Mouse (Mus musculus): ENCODE data around the gene Ggt5.

Gene Ggt5

GRCm38 (mm10) chr10:75626991-75627390, 37.9 kb downstream of the Ggt5 start:
- DNase-seq (ENCODE audit: extremely low spot score) = no peak

- DNase-seq (ENCODE audit: extremely low spot score) = no peak
Measured at GRCm38 (mm10) chr10:75627490-75627889, 38.4 kb downstream of the Ggt5 start.

GRCm38 (mm10) chr10:75632633-75633032, 43.5 kb downstream of the Ggt5 start:
- DNase-seq (ENCODE audit: extremely low spot score) = no peak

- no peak for DNase-seq (ENCODE audit: extremely low spot score)
Measured at GRCm38 (mm10) chr10:75633048-75633447, 43.9 kb downstream of the Ggt5 start.

GRCm38 (mm10) chr10:75633576-75634139, 44.5 kb downstream of the Ggt5 start:
- no peak for DNase-seq (ENCODE audit: extremely low spot score)

GRCm38 (mm10) chr10:75634610-75635009, 45.5 kb downstream of the Ggt5 start:
- DNase-seq (ENCODE audit: extremely low spot score) = no peak

GRCm38 (mm10) chr10:75635019-75635692, 46.0 kb downstream of the Ggt5 start:
- DNase-seq (ENCODE audit: extremely low spot score) = no peak

GRCm38 (mm10) chr10:75635693-75636055, 46.5 kb downstream of the Ggt5 start:
- peak; percentile 84 for DNase-seq (ENCODE audit: extremely low spot score)

GRCm38 (mm10) chr10:75636084-75636786, 47.1 kb downstream of the Ggt5 start:
- DNase-seq (ENCODE audit: extremely low spot score) = no peak

- DNase-seq (ENCODE audit: extremely low spot score) = no peak
Measured at GRCm38 (mm10) chr10:75637711-75638110, 48.6 kb downstream of the Ggt5 start.

- DNase-seq (ENCODE audit: extremely low spot score) = no peak
Measured at GRCm38 (mm10) chr10:75641721-75642222, 52.6 kb downstream of the Ggt5 start.

GRCm38 (mm10) chr10:75642436-75642835, 53.3 kb downstream of the Ggt5 start:
- DNase-seq (ENCODE audit: extremely low spot score) = no peak

GRCm38 (mm10) chr10:75642891-75643290, 53.8 kb downstream of the Ggt5 start:
- DNase-seq (ENCODE audit: extremely low spot score) = no peak

- peak; percentile 75 for DNase-seq (ENCODE audit: extremely low spot score)
Measured at GRCm38 (mm10) chr10:75643741-75644343, 54.7 kb downstream of the Ggt5 start, which contains the start of gene Susd2. Gene Susd2, minus strand, starts transcription at chr10:75644008.

GRCm38 (mm10) chr10:75645616-75646015, 56.5 kb downstream of the Ggt5 start:
- DNase-seq (ENCODE audit: extremely low spot score) = no peak

- no peak for DNase-seq (ENCODE audit: extremely low spot score)
Measured at GRCm38 (mm10) chr10:75646406-75646805, 57.3 kb downstream of the Ggt5 start.

GRCm38 (mm10) chr10:75647362-75647761, 58.2 kb downstream of the Ggt5 start:
- no peak for DNase-seq (ENCODE audit: extremely low spot score)

- DNase-seq (ENCODE audit: extremely low spot score) = no peak
Measured at GRCm38 (mm10) chr10:75648091-75648490, 59.0 kb downstream of the Ggt5 start.

- DNase-seq (ENCODE audit: extremely low spot score) = no peak
Measured at GRCm38 (mm10) chr10:75649001-75649400, 59.9 kb downstream of the Ggt5 start.

GRCm38 (mm10) chr10:75649406-75649995, 60.4 kb downstream of the Ggt5 start:
- DNase-seq (ENCODE audit: extremely low spot score) = no peak

- DNase-seq (ENCODE audit: extremely low spot score) = no peak
Measured at GRCm38 (mm10) chr10:75650306-75650902, 61.3 kb downstream of the Ggt5 start.
